Mouse (Mus musculus) right cerebral cortex, postnatal 10 days (tissue): Measurements from ENCODE around the gene Ddx39b.
"Not testable (repeated sequence)": the region's sequence is repeated elsewhere in the genome, so short reads cannot be mapped to it uniquely, and the experiment has no call there.

Experiments used
- DNase-seq, 2 experiments: peaks; one replicate each; pipeline ENCODE4 v3.0.0; 2021; ENCODE audit warnings: low spot score in 2 of 2

Gene Ddx39b

DNA sequence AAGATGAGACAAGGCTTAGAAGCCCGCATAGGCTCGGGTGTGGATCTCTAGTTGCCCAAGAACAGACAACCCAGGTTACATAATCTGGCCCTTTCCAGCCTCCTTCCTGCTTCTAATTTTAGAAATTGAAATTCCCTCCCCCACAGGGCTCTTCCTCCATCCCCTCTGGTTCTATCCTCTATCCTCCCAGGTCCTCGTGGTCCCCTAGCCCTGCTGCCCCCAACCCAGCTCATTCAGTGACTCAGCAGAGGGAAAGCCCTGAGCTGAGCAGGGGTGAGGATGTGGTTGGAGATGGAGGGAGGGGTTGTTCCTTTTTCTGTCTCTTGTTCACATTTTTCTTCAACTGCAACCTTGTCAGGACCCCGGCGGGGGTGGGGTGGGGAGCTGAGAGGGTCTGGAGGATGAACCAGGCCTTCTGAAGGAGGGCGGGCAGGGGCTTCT, 21.9 kb upstream of the Ddx39b start:
- DNase-seq: peak in 1 of 2 experiments; percentile 22

- peak in 1 of 2 experiments; percentile 32 for DNase-seq
Observed at GRCm38 (mm10) chr17:35220156-35220952, 21.2 kb upstream of the Ddx39b start, which contains the start of gene Gm16181. Gm16181 (plus strand) TSS chr17:35220834.

DNA sequence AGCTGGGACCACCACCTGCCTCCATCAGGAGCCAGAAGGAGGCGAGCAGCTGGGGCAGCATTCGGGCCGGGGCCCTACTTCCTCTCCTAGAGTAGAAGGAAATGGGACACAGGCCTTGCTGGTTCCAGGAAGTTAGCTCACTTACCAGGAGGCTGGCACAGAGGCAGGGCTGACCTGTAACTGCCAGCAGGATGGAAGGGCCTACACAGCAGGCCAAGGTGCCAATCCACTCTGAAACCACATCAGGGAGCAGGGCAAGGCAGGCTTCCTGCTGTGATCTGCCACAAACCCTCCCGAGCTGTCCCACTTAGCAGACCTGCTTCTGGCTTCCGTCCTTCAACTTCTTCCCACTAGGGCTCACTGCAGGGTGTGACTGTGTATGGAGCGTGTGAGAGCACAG, 19.2 kb upstream of the Ddx39b start:
- DNase-seq: peak in 1 of 2 experiments; percentile 33

- DNase-seq: no peak
Observed at GRCm38 (mm10) chr17:35224641-35225040, 16.9 kb upstream of the Ddx39b start.

DNA sequence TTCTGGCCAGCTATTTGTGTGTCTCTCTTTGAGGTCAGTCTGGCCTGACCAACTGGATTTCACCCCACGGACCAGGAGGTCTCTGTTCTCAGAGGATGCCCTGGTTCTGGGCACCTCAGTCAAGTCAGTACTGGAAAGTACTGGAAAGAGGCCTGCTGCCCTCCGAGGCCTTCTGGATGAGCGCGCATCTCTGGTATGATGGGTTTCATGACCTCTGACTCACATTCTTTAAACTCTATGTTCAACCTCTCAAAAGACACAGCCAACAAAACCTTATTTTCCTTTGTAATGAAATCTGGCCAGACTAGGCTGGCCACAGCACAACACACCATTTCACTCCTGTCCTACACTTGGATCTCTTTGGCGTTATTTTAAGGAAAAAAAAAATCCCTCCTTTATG, 16.1 kb upstream of the Ddx39b start:
- DNase-seq: no peak

DNA sequence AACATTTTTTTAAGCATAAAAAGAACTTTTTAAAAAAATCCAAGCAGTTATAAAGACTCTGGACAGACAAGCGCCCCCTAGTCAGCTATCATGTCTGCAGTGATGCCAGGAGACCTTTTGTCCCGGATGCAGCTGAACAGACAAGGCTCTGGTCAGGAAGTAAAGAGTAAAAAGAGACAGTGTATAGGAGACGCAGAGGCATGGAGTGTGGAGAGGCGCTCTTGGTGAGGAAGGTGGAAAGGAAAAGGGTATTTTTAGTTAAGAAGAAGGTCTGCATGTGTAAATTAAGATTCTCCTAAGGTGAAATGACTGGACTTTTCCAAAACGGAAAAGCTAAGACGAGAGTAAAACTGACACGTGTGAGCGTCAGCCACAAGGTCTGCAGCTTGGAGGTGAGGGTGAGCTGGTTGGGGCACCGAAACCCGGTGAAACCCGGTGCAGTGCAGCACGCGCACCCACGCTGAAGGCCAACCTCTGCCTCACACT, 14.9 kb upstream of the Ddx39b start:
- no peak for DNase-seq

DNA sequence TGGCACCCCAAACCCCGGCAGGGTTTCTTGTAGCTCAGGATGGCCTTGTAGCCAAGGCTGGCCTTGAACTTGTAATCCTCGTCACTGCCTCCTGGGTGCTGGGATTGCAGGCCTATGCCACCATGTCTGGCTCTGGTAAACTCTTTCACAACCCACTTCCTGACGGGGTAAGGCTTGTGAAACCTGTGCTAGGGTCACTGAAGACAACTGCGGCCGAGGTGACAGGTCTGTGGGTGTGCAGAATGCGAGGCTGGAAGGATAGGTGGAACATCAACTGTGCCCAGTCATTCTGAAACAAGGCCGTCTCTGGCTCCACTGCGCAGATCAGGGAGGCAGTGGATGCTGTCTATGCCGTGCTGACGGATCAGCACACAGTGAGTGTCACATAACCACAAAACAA, 10.5 kb upstream of the Ddx39b start:
- no peak for DNase-seq

- DNase-seq: peak; percentile 83 to 91
Observed at GRCm38 (mm10) chr17:35232043-35232442, 9.5 kb upstream of the Ddx39b start.

- DNase-seq: no peak
Observed at GRCm38 (mm10) chr17:35232659-35233058, 8.9 kb upstream of the Ddx39b start.

- no peak for DNase-seq
Observed at GRCm38 (mm10) chr17:35233114-35233980, 8.2 kb upstream of the Ddx39b start, which contains the start of gene Atp6v1g2. Atp6v1g2 (plus strand) TSS chr17:35233660.

GRCm38 (mm10) chr17:35234090-35234489, 7.5 kb upstream of the Ddx39b start:
- not testable (repeated sequence) for DNase-seq

DNA sequence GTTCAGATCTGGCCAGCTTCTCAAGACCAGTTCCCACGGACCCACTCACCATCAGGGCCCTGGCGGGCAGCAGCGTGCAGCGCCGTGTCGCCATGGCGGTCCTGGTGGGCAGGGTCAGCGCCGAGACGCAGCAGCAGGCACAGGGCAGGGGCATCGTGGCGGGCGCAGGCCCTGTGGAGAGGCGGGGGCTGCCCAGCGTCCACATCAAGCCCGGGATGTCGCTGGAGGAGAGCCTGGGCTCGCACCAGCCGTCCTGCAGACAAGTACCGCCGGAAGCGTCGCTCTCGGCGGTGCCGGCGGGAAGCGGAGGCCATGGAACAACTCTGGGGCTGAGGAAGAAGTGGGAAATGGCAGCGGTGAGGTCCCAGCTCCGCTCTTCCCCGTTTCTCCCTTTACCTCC, 6.6 kb upstream of the Ddx39b start:
- DNase-seq: no peak

- DNase-seq: peak; percentile 96
Observed at GRCm38 (mm10) chr17:35235614-35236389, 5.7 kb upstream of the Ddx39b start, which contains the start of gene Nfkbil1. Nfkbil1 (minus strand) TSS chr17:35235792.

- DNase-seq: peak; percentile 98 to 99
Observed at GRCm38 (mm10) chr17:35236390-35236746, 5.2 kb upstream of the Ddx39b start.

GRCm38 (mm10) chr17:35236996-35237395, 4.5 kb upstream of the Ddx39b start:
- DNase-seq: peak; percentile 61 to 67

DNA sequence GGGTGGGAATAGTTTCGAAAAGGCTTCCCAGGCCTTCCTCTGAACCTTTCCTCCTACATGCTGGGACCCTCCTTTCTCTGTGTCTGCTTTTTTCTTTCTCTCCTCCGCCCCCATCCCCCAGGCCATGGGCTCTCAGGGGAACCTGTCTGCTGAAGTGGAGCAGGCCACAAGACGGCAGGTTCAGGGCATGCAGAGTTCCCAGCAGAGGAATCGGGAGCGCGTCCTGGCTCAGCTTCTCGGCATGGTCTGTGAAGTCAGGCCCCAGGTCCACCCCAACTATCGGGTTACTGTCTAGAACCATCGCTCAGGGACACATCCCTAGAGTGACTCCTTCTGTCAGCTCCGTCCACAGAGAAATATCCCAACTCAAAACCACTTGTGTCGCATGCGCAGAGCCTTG, 4.0 kb upstream of the Ddx39b start:
- DNase-seq: no peak

DNA sequence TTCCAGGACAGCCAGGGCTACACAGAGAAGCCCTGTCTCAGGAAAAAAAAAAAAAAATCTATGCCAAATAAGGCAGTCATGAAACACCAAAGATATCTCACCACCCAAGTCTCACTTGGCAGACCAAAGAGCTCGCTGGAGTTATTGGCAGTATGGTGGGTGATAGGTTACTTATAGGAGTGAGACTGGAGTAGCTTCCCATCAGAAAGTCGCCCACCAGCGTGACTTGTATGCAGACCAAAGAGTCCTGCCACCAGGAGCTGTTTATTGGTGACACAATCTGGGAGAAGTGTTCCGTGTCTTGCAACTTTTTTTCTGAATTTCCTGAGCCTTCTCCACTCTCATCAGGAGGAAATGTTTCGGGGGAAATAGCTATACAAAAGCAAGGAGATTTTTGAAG, 1.8 kb upstream of the Ddx39b start:
- DNase-seq: no peak

DNA sequence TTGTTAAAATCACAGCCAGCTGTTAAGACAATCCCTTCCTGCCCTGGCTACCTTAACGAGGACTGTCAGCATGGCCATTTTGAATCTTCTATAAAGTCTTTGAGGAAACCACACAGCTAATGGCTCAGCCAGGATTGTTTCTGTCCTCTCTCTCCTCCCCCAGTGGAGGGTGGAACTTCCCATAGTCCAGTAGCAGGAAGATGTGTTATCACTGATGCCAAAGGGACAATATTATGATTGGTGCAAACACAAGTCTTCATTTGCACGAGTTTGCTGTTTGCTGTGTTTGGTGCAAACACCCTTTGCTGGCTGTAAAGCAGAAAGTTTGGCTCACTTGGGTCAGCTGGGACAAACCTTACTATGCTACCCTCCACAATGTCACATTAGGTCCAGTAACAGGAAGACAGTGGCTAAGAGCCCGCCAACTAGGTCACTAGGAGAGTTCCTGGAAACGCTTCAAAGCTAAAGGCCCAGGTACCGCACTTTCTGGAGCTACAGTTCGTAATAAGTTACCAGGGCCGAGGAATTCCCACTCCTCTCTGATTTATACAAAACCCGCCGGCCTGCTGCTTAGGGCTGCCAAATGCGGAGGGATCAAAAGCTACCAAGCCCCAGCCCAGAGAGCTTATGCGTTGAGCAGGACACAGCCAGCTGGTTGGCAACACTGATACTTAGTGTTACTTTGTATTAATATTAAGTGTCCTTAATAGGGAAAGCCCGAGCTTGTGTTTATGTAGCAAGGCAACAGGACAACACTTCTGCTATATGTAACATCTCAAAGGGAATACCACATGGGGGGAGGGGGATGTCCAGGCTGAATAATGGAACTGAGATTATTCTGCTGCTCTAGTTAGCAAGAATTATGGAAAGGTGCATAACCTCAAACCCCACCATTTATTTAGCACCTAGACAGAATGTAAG, 902 bp upstream of the Ddx39b start:
- DNase-seq: no peak

DNA sequence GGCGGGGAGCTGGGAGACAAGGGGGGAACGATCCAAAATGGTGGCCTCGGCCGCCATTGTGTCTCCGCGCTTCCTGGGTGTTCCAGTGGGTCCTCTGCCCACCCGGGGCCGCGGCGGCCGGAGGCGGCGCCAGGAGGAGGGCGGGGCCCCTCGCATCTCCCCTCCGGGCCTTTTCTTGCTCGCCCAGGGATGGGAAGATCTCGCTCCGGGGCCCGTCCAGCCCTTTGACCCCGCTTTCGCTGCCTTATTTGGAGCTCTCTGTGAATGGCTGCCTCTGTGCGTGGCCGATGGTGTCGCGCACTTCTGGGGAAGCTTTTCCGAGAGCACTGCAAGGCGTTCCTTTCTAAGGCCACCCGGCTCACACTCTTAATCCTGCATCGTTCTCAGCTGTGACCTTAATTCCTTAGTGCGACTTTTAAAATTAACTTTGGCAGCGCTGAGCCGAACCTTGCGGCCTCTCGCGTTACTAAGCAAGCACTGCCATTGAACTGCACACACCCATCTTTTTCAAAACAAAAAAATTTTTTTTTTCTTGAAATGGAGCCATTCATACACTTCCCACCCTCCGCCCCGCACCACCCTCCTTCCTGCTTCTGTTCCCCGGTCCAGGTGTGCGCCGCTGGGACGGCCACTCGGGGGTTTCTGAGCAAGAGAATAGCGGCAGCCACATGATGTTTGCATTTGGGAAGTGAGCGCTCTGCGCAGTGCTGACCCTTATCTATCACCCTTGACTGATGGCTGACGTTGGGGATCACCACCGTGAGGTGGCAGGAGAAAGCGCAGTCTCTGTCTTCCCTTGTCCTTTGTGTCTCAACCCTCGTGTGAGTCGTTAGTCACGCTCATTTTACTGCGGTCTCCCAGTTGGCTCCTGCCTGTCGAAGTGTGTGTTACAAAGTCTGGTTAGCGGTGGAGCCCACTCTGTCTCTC, 732 bp downstream of the Ddx39b start:
- DNase-seq: peak; percentile 73 to 77
